Mouse (Mus musculus) large intestine, adult 2 months (tissue): Measurements from ENCODE around the gene Hoxa10. TPM values are rescaled to one million over a fixed set of nuclear protein-coding genes. Genes with fewer than 3 reads are reported as not detected.

ENCODE experiments used
- DNase-seq: peaks from one replicate; pipeline ENCODE4 v3.0.0-alpha.2; 2012; ENCODE audit warnings: low read depth, low spot score
- WGBS: fragments of 180-500 bp; shearing (Covaris S2); methylation state at CpG from one replicate; pipeline ENCODE4 v1.1.7; 2018; 5-methylcytosine and 5-hydroxymethylcytosine counted together
- polyA plus RNA-seq: library from polyadenylated mRNA; depleted of rRNA; stranded (reverse); fragments of >200 nt; gene quantifications from 2 replicates; pipeline ENCODE4 v1.2.3, GENCODE M21; 2012

The Hoxa10 gene
- polyA plus RNA-seq, 1 experiment = 0.07 TPM

DNA sequence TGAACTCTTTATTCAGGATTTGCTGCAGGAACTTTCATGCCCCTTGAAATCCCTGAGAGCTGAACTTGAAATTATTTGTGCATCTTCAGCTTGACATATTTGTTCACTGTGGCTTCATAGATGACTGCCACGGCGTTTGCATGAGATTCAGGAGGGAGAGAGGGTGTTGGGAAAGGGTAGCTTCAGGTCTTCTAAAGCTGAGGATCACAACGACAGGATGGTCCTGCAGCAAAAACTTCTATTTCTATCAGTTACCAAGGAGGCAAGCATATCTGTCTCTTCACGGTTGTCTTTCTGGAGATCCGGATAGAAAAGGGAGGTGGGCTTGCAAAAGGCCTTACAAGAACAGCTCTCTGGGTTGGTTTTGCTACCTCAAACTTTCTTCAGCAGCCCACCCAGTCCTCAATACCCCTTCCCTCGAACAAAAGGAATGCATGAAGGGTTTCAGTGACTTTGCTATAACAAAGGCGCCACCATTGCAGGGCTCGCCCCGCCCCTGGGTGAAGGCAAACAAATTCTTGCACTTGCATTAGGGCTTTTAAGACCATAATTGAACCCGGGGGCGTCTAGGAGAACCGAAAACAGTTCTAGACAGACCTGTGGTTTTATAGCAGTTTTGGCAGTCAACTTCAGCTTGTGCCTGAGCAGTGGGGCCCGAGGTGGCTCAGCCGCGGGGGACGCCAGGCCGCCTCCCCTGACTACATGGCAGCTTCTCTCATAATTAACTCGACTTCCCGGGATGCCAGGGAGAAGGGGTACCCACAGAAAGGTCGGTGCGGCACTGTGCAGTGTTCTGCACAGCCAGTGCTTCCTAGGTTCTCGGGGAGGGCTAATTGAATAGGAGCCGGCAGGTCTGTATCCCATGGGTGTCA is 7.3 kb upstream of the Hoxa10 start:
- DNase-seq = no peak
- WGBS = 6% methylated on average over 23 of the region's 23 CpGs

DNA sequence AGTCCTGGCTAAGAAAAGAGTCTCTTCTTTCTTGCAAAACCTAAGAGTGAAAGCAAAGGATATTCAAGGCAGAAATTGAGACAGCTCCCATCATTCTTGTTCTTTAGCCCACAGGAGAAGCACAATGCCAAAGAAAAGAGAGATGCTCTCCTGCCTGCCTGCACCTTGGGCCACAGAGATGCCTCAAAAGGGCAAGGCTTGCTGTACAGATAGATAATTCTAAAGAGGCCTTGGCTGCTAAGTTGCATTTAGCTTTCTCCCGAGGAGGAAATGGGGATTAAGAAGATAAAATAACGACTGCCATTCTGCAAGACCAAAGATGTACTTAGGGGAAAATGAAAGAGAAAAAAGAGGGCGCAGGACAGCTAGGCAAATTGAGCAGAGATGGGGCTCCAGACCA is 6.3 kb upstream of the Hoxa10 start:
- 16% methylated on average over 3 of the region's 3 CpGs for WGBS
- no peak for DNase-seq

DNA sequence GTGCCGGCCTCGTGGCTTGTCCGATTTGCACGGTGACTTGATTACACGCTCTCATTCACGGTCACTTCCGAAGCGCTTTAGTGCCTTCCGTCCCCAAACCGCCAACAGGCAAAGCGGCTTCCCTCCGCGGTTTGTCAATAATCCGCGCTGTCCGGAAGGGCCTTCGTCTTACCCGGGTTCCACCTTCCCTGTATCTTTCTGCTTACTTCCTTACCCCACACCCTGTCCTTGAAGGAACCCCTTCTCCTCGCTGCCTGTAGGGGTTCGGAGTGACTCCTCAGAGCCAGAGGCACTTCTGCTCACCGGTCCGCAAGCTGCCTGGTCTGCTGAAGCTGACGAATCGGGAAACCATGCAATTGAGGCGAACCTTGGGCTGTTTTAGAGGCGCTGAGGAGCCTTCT is 5.7 kb upstream of the Hoxa10 start:
- no peak for DNase-seq
- 2% methylated on average over 26 of the region's 26 CpGs for WGBS

DNA sequence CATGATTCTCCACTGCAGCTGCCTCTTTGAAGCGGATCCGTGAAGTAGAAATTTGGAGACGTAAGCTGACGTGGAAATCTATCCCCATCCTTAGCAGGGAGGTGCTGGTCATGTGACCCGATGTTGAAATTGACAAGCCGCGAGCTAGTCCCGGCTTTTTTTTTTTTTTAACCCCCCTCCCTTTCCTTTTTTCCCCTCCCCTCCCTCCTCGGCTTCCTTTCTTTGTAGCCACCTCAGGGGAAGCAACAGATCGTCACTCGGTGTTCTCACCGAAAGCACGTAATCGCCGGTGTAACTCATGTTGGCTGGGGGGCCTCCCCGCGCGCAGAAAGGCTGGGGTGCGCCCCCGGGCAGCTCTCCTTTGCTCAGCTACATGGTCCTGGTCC is 5.1 kb upstream of the Hoxa10 start, which contains the start of gene Hoxa11:
Gene Hoxa11 (minus strand): TSS at position 54 of the 386 bp plus-strand sequence.
- 3% methylated on average over 20 of the region's 20 CpGs for WGBS
- no peak for DNase-seq

DNA sequence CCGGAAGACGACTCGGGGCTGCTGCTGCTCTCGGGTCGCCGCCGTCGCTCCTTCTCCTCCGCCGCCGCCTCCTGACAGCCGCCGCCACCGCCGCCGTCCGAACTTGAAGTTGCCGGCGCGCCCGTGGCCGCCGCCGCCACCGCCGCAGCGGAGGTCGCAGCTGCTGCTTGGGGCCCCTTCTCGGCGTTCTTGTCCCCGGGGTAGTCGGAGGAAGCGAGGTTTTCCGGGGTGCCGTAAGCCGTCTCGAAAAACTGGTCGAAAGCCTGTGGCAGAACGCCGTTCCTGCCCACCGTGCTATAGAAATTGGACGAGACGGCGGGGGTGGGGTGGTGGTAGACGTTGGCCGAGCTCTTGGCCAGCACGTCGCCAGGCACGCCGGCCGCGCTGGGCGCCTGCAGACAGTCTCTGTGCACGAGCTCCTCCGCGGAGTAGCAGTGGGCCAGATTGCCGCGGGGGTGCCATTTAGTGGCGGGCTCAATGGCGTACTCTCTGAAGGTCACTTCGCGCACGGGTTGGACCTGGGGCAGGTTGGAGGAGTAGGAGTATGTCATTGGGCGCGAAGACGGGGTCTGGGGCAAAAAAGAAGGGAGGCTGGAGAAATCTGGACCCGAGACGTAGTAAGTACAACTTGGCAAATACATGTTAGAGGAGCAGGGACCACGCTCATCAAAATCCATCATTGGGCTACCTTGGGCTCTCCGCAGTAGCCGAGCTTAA is 4.5 kb upstream of the Hoxa10 start:
- 1% methylated on average over 71 of the region's 71 CpGs for WGBS
- DNase-seq = no peak

DNA sequence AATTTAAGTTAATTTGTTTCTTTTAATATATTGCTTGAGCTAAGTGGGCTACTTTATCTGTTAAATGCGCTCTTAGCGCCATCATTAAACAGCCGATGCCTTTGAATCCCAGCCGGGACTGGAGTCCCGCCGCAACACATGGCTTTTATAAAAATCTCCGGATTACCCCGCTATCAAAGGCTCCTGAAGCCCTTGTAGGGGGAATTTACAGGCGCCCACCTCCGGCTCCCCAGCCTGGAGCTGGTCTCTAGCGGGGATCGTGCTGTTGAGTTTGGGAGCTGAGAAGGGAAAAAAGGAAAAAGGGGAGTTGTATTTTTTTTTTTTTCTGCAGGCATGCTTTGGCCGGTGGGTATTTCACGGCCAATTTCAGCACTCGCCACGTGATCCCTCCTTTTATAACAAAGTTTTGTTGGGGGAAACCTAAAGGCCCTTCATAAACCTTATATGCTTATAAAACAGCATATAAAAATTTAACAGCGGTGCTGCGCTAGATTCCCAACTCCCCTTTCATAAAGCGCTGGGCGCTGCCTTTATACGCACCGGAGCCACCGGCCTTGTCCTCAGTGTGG is 3.9 kb upstream of the Hoxa10 start:
- DNase-seq = no peak
- 7% methylated on average over 23 of the region's 23 CpGs for WGBS

DNA sequence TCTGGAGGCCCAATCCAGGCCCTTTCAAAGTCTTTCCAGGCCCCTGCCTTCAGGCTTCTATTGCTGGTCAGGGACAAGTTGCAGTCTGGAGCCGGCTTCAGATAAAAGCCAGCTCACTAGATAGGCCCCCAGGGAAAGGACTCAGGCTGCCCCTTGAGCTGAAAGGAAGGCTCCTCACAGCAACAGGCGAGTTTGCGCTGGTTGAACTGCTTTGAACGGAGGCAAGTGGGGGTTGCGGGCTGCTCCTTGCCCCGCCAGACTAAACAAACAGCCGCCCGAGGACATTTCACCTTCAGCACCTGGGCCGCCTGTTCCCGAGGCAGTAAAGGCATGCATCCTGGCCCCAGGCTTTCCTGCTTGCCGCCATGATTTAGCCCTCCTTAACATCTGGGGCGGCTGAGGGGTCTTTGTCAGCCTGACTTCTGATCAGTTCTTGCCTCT is 3.0 kb upstream of the Hoxa10 start:
- WGBS = 12% methylated on average over 12 of the region's 12 CpGs
- no peak for DNase-seq

DNA sequence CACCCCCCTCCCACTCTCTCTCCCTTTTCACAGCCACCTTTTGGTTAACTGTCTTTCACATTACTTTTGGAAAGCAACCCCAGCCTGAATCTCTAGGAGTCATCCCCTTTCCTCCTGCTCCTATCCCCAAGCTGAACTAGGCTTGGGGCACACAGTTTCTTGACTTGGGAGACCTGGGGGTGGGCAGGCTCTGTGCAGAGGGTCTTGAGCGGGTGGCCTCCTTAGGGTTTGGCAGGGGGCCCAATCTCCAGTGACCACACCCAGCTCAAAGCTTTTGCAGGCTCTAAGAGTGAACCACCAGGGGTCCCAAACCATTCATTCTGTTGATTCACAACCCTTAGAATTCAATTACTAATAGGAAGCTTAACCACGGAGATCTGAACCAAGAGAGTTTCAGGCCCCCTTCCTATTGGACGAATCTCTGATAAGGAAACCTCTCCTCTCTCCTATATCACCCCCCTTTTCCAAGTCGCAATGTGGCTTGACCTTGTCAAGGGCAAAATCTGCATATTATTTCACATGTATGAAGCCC is 2.2 kb upstream of the Hoxa10 start:
- 48% methylated on average over 4 of the region's 4 CpGs for WGBS
- DNase-seq = no peak

DNA sequence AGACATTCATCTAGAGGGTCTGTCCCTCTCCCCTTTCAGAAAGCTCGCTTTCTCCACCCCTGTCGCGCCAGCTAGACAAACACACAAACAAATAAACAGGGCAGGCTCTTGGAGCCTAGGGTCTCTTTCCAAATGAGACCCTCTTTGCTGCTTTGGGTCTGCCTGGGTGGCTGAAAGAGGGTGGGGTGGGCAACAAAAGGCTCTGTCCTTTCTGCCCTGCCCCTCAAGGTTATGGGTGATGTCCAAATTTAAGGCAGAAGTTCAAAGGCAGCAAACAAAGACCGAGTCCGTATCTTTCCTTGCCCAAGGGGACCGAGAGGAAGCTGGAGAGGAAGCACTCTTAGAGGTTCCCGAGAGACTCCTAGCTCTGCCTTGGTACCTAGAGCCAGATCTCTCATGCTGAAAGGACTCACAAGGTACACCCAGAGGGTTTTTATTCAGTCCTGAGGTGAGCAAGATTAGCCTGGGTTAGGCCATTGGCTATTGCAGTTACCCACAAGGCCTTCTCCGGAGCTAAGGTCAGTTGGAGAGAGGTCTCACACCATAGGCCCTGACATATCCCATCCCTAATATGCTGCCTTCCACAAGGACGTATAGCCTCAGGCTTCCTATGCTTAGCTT is 457 bp upstream of the Hoxa10 start:
- WGBS = 9% methylated on average over 9 of the region's 9 CpGs
- no peak for DNase-seq

DNA sequence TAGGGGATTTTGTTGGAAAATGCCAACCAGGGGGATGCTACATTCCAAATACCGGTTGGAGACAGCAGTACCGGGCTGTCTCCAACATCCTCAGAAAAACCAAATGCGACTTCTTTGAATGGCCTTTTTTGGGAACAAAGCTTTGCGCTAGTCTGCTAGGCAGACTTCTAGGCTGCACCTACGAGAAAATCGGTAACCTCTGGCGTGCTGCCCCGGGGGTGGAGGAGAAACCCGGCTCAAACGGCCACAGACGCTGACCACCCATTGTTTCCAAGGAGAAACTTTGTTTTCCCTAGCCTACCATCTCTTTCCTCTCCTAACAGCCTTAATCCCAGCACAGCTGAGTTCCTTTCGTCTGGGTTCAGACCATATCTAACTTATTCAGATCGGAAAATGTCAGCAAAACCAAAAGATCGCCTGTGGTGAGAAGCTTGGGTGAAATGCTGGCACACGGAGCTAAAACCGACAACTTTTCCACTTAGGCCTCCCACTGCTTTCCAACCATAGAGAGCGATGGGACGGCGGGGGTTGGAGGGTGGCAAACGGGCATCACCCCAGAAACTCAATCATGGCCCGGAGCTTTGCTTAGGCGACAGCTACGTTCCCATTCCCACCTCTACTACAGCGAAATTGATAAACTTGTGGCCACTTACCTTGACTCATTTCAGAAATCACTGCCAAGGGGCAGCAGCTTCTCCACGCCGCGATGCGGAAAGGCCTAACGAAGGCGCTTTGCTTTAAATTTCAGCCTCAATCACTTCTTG is 847 bp downstream of the Hoxa10 start:
- no peak for DNase-seq
- 2% methylated on average over 30 of the region's 30 CpGs for WGBS

DNA sequence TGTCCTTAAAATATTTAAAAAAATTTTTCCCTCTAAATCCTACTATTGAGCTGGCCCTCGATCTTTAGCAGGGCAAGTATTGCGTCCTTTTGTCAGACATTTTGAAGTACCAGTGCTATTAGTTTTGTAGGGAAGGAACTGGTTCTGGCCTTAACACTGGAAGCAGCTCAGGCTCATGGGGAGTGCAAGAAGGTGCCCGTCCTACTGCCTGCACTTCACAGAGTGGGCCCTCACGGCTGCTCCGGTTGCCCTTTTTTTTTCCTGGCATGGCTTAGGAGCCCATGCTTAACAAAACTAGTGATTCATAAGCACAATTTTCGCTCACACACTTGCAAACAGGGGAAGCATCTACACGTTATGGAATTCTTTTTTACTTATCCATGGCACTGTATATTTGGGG is 1.7 kb downstream of the Hoxa10 start:
- 17% methylated on average over 7 of the region's 7 CpGs for WGBS

DNA sequence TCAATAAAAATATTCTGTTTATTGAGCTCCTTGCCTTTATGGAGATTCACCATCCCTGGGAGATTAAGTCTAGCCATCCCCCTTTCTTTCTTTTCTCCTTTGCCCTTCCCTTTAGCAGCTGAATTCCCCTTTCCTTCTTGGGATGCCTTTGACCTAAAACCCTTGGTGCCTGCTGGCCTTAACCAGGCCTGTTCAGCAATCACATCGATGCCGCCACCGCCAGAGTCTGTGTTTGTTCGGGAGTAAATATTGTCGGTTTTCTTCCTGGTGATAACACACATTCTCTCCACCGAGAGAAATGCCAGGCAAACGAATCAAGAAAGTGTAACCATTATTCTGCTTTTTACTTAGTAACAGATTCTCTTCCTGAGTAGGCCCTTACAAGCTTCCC is 2.5 kb downstream of the Hoxa10 start:
- DNase-seq = no peak
- 8% methylated on average over 7 of the region's 7 CpGs for WGBS

More for the DNA sequence above, 1.7 kb downstream of the Hoxa10 start:
- no peak for DNase-seq

DNA sequence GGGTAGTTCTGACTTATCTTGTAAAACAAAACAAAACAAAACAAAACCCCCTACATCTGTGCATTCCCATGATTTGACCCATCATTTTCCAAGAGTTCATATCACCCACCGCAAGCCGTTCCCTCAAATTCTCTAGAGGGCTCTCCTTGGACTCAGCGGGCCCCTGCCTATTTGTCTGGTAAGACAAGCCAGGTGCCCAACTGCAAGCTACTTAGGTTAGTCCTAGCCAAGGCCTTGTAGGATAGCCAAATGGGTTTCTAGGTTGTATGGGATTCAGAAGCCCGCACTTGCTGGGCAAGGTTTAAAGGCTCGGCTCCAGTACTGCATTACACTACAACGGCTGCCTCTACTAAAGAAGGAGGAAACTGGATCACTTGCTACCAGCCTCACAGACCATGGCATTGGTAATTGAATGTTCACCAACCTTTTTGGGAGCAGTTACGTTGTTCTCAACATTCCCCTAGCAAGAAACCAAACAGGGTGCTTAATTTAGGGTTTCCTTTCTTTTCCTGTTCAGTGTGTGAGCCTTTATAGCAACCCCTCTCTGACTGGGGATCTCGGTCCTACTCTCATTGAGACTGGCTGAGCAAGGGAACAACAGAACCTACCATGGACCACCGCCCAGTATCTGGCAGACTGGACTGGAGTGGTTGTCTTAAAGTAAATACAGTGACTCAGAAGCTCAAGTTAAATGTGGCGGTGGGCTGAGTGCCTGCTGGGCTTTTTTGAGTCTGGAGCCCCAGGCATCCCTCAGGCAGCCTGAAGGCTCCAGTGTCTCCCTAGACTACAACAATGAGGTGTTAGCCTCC is 3.1 kb downstream of the Hoxa10 start:
- 25% methylated on average over 10 of the region's 10 CpGs for WGBS
- no peak for DNase-seq

DNA sequence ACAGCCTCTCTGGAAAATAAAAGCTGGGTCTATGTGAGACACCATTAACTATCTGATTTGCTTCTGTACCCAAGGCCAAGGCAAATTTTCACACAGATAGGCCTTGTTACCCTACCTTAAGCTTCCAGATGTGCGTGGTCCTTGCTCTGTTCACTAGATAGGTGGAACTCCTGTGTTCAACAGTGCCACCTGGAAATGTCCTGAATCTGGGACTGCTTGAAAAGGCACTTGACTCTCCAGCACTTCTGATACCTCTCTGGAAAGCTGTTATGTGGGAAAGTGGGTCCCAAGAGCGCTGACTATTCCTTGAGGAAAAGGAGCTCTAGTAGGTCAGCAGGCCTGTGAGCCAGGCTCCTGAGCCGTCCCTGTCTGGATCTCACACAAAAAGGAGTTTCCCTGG is 3.8 kb downstream of the Hoxa10 start:
- no peak for DNase-seq
- WGBS = 40% methylated on average over 3 of the region's 3 CpGs

DNA sequence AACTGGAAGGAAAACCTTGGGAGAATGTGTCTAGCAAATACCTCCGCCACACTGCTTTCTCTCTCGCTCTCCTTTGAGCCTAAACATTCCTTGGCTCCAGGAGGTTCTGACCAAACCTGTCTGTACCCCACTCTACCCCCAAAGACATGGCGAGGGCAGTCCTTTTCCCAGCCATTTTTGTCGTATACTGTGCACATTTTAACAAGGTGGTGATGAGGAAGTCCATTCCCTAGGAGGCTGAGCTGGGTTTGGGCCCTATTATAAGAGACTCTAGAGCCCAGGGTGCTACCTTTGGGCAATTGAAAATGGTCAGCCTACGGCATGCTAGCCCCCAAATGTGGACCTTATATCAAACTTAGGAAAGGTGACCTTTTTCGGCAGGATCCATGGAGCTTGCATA is 4.8 kb downstream of the Hoxa10 start:
- DNase-seq = no peak
- WGBS = 40% methylated on average over 6 of the region's 6 CpGs

DNA sequence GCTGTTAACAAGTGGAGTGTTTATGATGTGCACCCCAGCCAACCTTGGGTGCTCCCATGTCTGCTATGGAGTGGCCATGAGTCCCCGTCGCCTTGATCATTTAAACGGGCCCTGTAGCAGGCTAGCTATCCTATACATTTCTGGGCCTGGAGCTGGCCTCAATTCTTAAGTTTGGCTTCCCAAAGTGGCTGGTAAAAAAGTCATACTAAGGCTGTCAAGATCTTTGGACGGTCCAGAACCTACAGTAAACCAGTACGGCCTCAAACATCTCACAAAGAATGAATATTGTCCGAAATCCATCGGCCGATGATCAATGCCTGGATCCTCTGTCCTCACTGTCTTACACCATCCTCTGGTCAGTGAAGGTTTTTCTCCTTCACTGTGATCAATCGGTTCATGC is 5.4 kb downstream of the Hoxa10 start:
- DNase-seq = no peak
- WGBS = 33% methylated on average over 9 of the region's 9 CpGs

DNA sequence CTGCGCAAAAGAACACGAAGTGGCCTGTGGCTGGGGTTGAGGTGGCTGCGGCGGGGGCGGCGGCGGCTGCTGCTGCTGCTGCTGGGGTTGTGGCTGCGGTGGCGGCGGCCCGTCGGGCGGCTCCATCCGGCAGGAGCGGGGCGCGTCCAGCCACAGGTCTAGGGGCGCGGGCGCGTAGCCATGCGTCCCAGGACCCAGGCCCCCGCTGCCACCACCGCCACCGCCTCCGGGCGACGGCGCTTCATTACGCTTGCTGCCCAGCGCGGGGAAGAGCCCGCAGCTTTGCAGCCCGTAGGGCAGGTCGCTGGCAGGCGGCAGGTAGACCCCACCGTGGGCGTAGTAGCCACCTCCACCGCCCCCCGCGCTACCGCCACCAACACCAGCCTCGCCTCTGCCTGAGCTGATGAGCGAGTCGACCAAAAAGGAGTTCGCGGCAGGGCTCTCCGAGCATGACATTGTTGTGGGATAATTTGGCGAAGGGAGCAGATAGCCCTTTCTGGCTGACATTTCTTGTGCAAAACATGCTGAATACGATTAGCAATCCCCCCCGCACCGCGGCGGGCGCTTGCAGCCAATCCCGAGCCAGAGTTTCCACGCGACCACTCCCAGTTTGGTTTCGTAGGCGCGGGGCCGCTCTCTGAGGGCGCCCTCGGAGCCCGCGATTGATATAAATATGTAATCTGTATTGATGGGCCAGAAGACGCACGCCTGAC is 6.1 kb downstream of the Hoxa10 start:
- no peak for DNase-seq
- 2% methylated on average over 67 of the region's 68 CpGs for WGBS
